Mouse (Mus musculus): ENCODE measurements around the gene Cdkn1a.
"Not testable (repeated sequence)": the region's sequence is repeated elsewhere in the genome, so short reads cannot be mapped to it uniquely, and the experiment has no call there.

The Cdkn1a gene

DNA sequence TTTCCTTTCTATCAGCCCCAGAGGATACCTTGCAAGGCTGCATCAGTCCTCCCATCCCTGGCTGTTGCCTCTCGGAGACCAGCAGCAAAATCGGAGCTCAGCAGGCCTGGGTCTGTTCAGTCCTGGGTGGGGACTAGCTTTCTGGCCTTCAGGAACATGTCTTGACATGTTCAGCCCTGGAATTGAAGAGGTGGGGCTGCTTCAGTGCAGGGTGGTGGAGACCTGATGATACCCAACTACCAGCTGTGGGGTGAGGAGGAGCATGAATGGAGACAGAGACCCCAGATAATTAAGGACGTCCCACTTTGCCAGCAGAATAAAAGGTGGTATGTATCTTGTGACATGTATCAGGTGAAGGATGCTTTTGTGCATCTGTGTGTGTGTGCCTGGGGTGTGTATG, at the start of gene Cdkn1a:
Gene Cdkn1a, plus strand, starts transcription at position 201 of the 400 bp plus-strand sequence.
- no peak for DNase-seq (ENCODE audit: low spot score in 2 of 2)

- not testable (repeated sequence) for DNase-seq (ENCODE audit: low spot score in 2 of 2)
Observed at GRCm38 (mm10) chr17:29041632-29042031, 49.1 kb upstream of the Cdkn1a start.

DNA sequence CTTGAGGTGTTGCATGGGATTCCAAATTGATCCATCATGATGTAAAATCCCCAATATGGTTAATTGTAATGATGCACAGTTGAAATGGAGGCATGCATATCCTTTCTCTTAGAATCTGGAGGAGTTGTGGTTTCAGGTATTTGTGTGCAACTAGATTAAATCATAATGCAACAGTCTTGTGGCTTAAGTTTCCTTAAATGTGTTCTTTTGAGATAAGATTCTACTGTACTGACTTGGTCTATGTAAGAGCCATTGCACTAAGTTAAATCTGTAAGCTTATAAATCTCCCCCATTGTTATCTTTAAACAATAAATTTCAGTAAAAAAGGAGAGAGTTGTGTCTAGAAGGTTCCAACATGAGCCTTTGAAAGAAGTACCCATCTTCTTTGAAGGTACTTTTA, 48.2 kb upstream of the Cdkn1a start:
- no peak for DNase-seq (ENCODE audit: low spot score in 2 of 2)

- DNase-seq (ENCODE audit: low spot score in 2 of 2), result no peak
Observed at GRCm38 (mm10) chr17:29043583-29043982, 47.2 kb upstream of the Cdkn1a start.

GRCm38 (mm10) chr17:29044146-29044924, 46.4 kb upstream of the Cdkn1a start:
- no peak for DNase-seq (ENCODE audit: low spot score in 2 of 2)

DNA sequence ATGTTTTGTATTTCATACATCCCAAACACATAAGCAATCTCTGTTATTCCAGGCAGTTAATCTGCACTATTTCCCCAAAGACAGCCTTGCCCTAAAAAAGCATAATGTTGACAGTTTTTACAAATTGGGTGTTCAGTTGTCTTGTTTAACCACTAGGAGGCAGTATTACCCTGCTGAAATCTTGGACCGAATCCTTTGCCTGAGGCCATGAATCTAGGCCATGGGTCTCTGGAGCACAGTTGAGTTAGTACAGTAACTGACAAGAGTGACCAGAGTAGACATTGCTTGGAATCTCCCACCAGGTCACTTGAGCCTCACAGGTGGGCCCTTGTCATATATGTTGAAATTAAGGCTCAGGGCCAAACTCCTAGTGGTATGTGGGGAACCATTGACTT, 45.9 kb upstream of the Cdkn1a start:
- DNase-seq (ENCODE audit: low spot score in 2 of 2), result no peak

DNA sequence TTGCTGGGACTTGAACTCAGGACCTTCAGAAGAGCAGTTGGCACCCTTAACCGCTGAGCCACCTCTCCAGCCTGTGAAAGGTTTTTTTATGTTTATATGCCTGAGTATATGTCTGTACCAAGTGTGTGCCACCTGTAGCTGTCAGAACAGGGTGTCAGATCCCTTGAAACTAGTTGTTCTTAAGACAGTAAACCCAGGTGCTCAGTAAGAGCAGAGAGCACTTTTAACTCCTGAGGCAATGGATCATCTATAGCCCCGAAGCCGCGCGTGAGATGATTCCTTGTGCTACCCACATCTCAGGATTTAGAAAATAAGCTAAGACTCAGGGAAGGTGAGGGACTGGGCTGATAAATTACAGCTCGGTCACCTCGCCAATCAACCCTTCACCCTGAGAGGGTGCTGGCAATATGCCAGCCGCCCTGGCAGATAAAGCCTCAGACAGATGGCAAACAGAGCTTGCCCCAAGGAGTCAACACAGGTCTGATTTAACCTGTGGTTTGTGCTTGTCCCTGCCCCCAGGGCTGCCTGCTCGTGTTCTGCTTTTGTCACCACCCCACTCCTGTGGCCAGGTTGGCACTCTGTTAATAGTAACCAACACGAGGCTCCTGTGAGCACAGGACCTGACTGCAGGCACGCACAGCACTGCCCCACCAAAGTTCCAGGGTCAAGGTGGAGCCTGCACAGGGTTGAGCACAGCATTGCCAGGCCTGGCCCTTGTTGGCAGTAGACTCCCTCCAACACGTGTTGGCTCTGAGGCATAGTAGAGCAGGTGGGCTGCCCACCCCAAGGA, 44.8 kb upstream of the Cdkn1a start:
- no peak for DNase-seq (ENCODE audit: low spot score in 2 of 2)

DNA sequence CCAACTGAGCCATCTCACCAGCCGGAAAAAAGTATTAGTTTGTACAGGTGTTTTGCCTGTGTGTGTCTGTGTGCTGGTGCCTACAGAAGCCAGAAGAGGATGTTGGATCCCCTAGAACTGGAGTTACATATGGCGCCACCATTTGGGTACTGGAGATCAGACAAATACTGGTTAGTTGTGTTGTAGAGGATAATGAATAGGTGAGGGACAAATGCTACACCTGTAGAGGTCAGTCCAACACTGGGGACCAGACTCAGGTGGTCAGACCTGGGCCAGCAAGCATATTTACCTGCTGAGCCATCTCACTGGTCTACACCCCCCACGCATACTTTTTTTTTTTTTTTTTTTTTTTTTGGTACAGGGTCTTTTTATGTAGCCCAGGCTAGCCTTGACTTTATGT, 43.9 kb upstream of the Cdkn1a start:
- DNase-seq (ENCODE audit: low spot score in 2 of 2), result no peak

- no peak for DNase-seq (ENCODE audit: low spot score in 2 of 2)
Observed at GRCm38 (mm10) chr17:29047697-29048514, 42.9 kb upstream of the Cdkn1a start.

- peak; percentile 91 to 94 for DNase-seq (ENCODE audit: low spot score in 2 of 2)
Observed at GRCm38 (mm10) chr17:29048748-29049507, 41.8 kb upstream of the Cdkn1a start.

GRCm38 (mm10) chr17:29049508-29049889, 41.3 kb upstream of the Cdkn1a start:
- DNase-seq (ENCODE audit: low spot score in 2 of 2), result no peak

DNA sequence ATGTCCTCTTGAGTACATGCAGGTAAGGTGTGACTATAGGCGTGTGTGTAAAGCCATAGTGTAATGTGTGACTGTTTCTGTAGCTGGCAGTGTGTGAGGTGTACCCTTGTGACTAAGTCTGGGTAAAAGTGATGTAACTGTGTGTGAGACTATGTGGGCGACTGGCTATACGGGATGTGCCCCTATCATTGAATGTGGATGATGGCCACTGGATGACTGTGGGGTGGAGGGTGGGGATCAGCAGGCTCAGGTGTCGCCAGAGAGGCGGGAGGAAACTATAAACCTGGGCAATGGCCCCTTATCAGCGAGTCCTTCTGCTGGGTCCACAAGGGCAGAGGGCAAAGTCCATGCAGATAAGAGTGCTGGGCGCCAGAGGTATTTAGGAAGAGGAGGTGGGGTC, 40.9 kb upstream of the Cdkn1a start:
- no peak for DNase-seq (ENCODE audit: low spot score in 2 of 2)

DNA sequence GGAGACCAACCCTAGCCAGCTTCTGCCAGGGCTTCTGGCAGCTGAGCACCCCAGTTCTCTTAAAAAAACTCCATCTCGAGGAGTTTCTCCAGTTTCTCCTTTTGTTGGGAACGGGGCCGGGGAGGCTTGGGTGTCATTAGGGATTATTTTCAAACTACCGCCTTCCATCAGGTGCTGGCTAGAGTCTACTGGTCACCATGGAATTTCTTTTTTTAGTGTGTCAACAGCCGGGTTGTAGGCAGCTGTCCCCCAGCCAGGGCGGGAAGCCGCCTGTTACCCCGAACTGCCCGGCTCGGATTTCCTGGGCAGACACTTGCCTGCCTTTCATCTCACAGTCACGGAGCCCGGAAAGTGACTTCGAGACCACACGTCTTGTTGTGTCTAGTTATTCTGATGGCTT, 40.0 kb upstream of the Cdkn1a start:
- DNase-seq (ENCODE audit: low spot score in 2 of 2), result no peak

- DNase-seq (ENCODE audit: low spot score in 2 of 2), result no peak
Observed at GRCm38 (mm10) chr17:29053067-29053466, 37.7 kb upstream of the Cdkn1a start.

DNA sequence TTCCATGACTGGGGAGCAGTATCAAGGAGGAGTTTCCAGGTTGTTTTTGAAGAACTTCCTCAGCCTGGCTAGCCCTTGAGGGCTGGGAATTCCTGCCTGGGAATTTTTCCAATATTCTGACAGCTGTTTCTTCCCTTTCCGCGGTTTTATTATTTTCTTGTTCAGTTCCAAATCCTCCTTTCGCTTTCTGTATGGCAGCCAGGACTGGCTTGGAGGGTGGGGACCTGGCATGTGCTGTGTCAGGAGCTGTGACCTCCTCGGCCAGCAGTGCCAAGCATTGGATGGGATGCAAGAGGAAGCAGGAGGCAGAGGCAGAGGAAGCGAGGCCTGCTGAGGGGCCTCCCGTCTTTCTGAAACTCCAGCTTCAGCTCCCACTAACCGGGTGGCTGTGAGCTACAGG, 36.9 kb upstream of the Cdkn1a start:
- DNase-seq (ENCODE audit: low spot score in 2 of 2), result no peak

DNA sequence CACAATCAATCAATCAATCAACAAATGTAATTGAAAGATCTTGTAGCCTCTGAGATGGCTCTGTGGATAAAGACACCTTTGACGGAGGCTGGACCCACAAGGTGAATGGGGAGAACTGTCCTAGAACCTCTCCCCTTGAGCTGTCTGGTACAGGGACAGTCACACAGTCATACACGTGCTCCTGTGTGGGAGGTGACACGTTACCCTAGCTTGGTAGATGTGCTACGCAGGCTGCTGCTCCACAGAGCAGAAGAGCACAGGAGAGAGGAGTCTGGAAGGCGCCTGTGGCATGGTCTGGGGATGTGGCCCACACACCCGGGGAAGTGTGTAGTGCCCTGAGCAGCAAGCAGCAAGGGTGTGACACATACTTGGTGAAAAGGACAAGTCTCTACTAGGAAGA, 36.3 kb upstream of the Cdkn1a start:
- DNase-seq (ENCODE audit: low spot score in 2 of 2), result no peak

GRCm38 (mm10) chr17:29055586-29055985, 35.2 kb upstream of the Cdkn1a start:
- no peak for DNase-seq (ENCODE audit: low spot score in 2 of 2)

DNA sequence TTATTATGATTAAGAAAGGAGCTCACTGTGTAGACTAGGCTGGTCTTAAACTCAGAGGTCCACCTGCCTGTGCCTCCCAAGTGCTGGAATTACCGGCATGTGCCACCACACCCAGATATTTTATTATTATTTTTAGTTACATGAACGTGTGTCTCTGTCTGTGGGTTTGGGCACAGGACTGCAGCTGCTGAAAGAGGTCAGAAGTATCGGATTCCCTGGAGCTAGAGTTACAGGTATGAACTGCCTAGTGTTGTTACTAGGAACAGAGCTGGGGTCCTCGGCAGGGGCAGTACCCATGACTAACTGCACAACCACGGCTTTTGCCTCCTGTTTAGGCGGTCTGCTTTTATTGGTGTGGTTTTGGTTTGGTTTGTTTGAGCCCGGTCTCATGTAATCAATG, 34.6 kb upstream of the Cdkn1a start:
- no peak for DNase-seq (ENCODE audit: low spot score in 2 of 2)

DNA sequence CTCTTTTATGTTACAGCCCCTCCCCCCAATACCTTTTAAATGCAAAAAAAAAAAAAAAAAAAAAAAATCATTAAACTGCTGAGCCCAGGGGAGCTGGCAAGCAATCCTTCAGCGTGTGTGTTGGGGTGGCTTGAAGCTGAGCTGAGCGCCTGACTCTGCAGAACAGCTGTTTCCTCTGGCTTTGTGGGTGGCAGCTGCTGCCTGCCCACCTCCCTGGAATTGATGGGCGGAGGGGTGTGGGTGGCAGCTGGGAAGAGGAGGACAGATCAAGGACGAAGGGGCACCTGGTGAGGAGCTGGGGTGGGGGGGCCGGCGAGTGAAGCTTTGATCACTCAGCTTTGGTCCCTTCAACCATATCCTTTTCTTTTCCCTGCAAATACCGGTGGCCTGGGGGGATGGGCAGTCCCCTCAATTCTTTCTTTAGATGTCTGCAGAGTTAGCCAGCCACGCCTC, 34.1 kb upstream of the Cdkn1a start:
- DNase-seq (ENCODE audit: low spot score in 2 of 2), result no peak

GRCm38 (mm10) chr17:29057361-29057890, 33.4 kb upstream of the Cdkn1a start:
- no peak for DNase-seq (ENCODE audit: low spot score in 2 of 2)

- no peak for DNase-seq (ENCODE audit: low spot score in 2 of 2)
Observed at GRCm38 (mm10) chr17:29057961-29058360, 32.8 kb upstream of the Cdkn1a start.

Data from right cerebral cortex, adult 2 months (tissue).